Mouse (Mus musculus): ENCODE results near the gene Gsdma. TPM values are rescaled to one million over a fixed set of nuclear protein-coding genes. Genes with fewer than 3 reads are reported as not detected.
A peak's percentile ranks its signal among the peaks of the same experiment; 100 is the strongest.
"Not testable (repeated sequence)": the region's sequence is repeated elsewhere in the genome, so short reads cannot be mapped to it uniquely, and the experiment has no call there.

Gene Gsdma
- total RNA-seq, 1 experiment from 2014 or later, result not detected

DNA sequence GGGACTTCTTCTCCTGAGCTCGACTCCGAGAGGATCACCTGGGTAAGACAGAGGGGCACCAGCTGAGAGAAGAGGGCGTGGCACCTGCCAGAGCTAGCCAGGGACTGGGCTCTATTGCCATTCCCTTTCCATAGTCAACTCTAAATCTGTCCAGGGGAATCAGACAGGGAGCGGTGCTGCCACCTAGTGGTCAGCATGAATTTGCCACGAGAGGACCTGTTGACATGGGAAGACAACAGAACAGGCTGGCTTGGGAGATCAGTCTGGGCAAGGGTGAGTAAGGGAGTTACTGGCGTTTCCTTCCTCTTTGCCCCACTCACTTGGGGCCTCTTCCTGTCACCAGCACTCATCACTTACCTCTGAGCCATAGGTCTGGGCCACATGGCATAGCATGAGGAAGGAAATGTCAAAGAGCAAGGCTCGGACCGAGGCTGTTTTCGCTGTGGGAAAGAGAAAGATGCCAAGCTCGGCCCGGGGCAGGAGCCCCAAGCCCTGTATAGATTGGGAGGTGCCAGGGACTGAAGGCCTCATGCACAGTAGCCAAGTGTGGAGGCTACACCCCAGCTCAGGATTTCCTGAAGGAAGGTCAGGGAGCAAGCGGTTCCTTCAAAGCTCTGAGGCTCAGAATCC is 46.4 kb downstream of the Gsdma start:
- DNase-seq, result peak; percentile 82

GRCm38 (mm10) chr11:98711046-98711434 is 46.9 kb downstream of the Gsdma start:
- DNase-seq, result no peak

GRCm38 (mm10) chr11:98712009-98712408 is 47.9 kb downstream of the Gsdma start:
- DNase-seq, result not testable (repeated sequence)

DNA sequence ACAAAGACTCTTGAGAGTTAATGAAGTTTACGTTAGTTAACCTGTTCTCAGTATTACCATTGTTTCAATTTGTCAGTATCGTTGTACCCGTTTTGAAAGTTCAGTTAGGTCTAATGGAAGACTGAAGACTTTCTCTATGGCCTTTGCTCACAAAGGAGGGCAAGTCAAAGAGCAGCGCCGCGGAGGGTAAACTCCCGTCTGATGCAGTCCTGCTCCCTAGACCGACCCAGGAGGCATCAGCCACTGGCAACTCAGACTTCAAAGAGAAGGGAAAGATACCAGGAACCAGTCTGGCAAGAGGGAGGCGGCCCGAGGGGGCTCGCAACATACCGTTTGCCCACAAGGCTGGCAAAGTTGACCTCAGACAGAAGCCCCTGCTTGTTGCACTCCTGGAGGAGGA is 49.6 kb downstream of the Gsdma start:
- DNase-seq, result no peak

- no peak for DNase-seq
These were observed 51.8 kb downstream of the Gsdma start for GRCm38 (mm10) chr11:98715946-98716345.

- peak; percentile 75 for DNase-seq
These were observed 53.8 kb downstream of the Gsdma start for GRCm38 (mm10) chr11:98717904-98718303.

DNA sequence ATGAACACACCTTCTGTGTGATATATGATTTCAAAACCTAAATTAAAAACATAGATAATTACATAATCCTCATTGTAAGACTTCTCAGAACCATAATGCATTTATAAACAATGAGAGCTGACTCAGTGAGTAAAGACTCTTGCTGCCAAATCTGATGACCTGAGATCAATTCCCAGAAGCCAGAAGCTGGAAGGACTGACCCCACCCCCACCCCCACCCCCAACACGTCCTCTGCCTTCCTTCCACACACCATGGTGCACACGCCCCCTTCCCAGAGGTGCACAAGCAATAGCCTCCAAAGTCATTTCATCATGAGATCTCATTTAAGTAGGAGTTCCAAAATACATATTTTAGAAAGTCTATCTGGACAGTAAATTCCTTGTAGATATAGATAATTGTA is 56.6 kb downstream of the Gsdma start:
- DNase-seq, result no peak

DNA sequence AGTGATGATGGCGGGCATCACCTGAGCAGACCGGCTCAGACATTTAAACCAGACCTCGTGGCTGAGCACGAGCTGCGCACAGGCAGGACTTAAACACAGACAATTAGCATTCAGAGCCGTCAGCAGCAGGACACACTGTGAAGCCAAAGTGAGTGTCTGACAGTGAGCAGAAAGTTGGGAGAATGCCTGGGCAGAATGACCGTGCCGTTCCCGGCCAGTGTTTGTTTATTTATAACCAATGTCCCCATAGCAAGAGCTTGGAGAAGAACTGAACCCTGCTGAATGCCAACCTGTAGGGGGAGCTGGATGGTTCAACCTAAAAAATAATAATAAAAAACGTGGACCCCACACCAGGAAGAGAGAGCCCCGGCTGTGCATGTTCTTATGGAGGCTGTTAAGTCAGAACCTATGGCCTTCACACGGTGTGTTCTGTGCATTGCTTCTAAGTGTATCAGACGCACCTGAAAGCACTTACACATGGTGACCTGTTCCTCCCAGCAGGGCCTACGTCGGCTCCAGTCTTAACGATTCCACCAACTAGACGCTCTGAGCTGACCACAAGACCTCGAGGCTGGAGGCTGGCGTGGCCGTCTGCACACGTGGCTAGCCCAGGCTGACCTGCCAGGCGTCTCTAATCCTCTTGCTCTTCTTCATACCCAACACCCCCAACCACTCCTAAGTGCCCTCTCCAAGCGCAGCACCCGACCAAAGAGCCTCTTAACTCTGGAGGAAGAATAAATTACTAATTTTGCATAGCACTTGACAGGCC is 57.5 kb downstream of the Gsdma start:
- DNase-seq, result no peak

GRCm38 (mm10) chr11:98723098-98723497 is 58.9 kb downstream of the Gsdma start:
- no peak for DNase-seq

DNA sequence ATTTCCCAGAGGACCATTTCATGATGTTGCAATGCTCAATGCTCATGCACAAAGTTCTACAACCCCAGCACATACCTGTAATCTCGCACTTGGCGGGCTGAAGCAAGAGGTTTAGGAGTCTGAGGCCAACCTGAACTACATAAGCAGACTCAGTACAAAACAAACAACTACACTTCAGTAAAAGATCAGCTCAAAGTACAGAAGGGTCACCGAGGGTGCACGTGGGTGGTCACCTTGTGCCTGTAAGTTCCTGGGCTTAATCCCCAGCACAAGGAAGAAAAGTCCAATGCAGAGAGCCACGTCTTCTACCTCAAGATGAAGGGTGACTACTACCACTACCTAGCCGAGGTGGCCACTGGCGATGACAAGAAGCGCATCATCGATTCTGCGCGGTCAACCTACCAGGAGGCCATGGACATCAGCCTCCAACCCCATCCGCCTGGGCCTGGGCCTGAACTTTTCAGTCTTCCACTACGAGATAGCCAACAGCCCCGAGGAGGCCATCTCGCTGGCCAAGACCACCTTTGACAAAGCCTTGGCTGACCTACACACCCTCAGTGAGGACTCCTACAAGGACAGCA is 61.9 kb downstream of the Gsdma start:
- no peak for DNase-seq

Other genes with a start within 250 kb of the Gsdma start
- gene Mien1, start 225.4 kb upstream of the Gsdma start, total RNA-seq (2021), result 80.3 and 84.7 TPM in 2 replicates
- 1.0 TPM in 1 of 2 replicates, not detected in the other for gene Grb7, start 218.0 kb upstream of the Gsdma start, total RNA-seq (2021)
- 0.30 TPM in 1 of 2 replicates, not detected in the other for gene Ikzf3, start 118.3 kb upstream of the Gsdma start, total RNA-seq (2021)
- gene Zpbp2, start 113.3 kb upstream of the Gsdma start, total RNA-seq (2021), result 0.70 TPM in 1 of 2 replicates, not detected in the other
- gene Ormdl3, start 77.0 kb upstream of the Gsdma start, total RNA-seq (2021), result 96.8 and 98.6 TPM in 2 replicates
- not detected in 2 replicates for gene Lrrc3c, start 66.1 kb upstream of the Gsdma start, total RNA-seq (2021)
- gene Gm12355, start 38.7 kb upstream of the Gsdma start, total RNA-seq (2021), result 7.6 and 13.5 TPM in 2 replicates
- 25.1 and 29.1 TPM in 2 replicates for gene Gsdma3, start 38.0 kb upstream of the Gsdma start, total RNA-seq (2021)
- 0.88 and 1.8 TPM in 2 replicates for gene Gsdma2, start 17.6 kb upstream of the Gsdma start, total RNA-seq (2021)
- gene Psmd3, start 18.2 kb downstream of the Gsdma start, total RNA-seq (2021), result 134 and 138 TPM in 2 replicates
- not detected in 2 replicates for gene Csf3, start 36.9 kb downstream of the Gsdma start, total RNA-seq (2021)
- gene Med24, start 65.1 kb downstream of the Gsdma start, total RNA-seq (2021), result 40.9 and 61.5 TPM in 2 replicates
- gene Thra, start 76.3 kb downstream of the Gsdma start, total RNA-seq (2021), result 82.5 and 89.4 TPM in 2 replicates
- gene Nr1d1, start 111.0 kb downstream of the Gsdma start, total RNA-seq (2021), result 234 and 238 TPM in 2 replicates
- 109 and 113 TPM in 2 replicates for gene Msl1, start 131.2 kb downstream of the Gsdma start, total RNA-seq (2021)
- gene Casc3, start 140.6 kb downstream of the Gsdma start, total RNA-seq (2021), result 37.2 and 41.5 TPM in 2 replicates
- gene Rapgefl1, start 172.4 kb downstream of the Gsdma start, total RNA-seq (2021), result 0.52 and 0.70 TPM in 2 replicates
- gene Wipf2, start 199.3 kb downstream of the Gsdma start, total RNA-seq (2021), result 18.0 and 26.4 TPM in 2 replicates
- 1.7 and 4.3 TPM in 2 replicates for gene Cdc6, start 243.4 kb downstream of the Gsdma start, total RNA-seq (2021)

Measured in adrenal gland, postnatal 25 days (tissue).